Mouse (Mus musculus) CH12F3 (cell line): Measurements from ENCODE around the gene Eppin.

Experiments
- in situ Hi-C: fragments of 300-500 bp; cut with MboI; formaldehyde crosslinking; loops from 2 replicates; pipeline ENCODE4 v1.14.3; 2020; ENCODE audit warnings: low sequenced_read_pairs

Gene Eppin

DNA sequence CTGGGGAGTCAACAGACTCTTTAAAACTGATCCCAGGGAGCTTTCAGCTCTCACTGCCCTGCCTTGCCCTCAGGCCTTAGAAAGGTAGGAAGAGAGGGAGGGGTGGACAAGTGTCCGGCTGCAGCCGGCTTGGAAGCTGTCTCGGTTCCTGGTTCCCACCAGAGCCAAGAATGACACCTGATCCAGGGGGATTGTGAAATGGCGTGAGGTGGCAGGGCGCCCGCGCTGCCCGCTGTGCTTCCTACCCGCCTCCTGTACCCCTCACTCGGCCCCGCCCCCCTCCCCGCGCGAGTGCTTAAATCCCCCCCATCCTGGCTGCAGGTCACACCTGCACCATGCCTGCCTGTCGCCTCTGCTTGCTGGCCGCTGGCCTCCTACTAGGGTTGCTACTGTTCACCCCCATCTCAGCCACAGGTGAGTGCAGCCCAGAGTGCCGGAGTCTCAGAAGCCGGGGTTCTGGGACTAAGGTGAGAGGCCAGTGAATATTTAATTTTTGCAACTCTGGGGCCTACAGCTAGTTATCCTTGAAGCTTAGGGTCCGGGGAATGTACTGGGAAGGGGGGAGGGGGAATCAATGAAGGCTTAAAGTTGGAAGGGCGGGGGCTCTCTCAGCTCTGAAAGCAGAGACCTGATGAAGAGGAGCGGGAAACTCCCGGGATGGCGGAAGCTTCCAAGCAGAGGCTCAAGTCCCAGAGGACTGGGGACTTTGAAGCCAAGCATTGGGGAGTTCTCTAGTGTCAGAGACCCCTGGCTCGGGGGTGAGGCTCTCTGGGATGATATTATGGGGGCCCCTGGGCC, 30.8 kb downstream of the Eppin start, which contains the start of gene Wfdc2:
TSS of gene Wfdc2 (plus strand) at position 23 of the 798 bp plus-strand sequence.
- in situ Hi-C loops: no loop called here

DNA sequence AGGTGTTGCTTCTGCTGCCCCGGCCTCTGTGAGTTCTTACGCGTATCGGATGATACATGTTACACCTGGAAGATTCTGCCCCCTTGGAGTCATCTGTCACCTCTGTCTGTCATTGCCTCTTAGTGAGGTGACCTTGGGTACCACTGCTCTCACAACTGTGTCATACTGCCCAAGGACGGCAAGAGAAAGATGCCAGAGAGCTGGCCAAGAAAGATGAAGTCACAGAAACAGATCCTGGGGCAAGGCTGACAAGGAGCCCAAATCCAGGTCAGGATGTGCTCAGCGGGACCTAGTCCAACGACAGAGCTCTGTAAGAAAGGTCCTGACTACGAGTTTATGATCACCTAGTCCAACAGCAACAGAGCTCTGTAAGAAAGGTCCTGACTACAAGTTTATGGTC, 33.3 kb downstream of the Eppin start:
- in situ Hi-C loops: no loop called here

DNA sequence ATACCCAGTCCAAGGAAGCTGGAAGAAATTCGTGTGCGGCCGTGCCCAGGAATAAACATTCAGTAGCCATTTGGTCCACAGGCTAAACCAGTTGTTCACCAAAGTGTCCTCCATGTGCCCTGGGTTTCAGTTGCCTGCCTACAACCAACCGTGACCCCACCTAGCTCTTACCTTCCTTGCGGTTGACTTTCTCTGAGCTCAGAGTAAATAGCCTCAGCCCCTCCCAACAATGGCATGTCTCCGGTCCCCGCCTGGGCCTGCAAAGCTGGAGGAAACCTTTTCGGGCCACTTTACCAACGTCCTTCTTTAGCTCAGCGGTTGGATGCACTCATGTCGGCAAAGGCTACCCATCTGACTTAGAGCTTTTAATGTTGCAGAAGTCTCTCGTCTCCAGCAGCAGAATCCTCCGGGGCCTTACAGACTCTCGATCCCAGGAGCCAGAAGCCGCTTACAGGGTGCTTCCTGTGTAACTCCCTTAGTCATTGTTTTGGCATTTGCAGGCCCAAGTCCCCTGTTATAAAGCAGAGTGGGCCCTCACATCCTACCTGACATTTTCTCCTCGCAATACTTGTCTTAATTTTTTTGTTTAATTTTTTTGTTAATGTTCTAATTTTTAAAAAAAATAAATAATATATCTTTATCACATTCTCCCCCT, 34.3 kb downstream of the Eppin start:
- in situ Hi-C loops: no loop called here

DNA sequence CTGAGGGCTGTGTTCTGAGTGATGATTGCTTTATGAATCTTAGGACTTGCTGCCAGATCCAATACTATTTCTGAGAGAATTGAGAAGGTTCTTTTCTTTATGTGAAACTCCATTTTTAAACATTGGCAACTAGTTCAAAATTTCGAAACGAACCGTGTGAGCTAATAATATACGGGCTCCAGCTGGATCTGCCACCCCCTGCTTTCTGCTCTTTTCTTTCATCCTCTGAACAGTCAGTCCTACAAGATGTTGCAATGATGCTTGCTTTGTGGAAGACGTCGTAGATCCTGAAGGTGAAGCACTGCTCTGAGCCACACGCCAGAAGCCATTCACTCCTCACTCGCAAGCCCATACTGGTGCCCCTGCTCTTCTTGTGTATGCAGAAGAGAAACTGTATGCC, 35.0 kb downstream of the Eppin start:
- in situ Hi-C loops: no loop called here

DNA sequence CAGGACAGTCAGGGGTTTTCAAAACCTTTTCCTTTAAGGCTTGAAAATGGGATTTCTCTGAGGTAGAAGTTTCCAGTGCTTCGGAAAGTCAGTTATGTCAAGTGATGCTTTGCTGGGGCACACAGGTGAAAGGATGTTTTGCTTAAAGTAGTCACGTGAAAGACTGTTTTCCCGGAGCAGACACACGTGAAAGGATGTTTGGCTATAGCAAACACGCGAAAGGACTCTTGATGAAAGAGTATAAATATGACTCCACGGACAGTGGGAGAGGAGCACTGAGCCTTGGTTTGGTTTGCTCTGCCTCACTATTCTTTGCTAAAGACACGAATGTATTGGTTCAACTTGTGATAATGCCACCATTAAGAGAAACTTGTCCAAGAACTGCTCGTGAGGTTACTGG, 41.9 kb downstream of the Eppin start:
- in situ Hi-C loops: no loop called here

DNA sequence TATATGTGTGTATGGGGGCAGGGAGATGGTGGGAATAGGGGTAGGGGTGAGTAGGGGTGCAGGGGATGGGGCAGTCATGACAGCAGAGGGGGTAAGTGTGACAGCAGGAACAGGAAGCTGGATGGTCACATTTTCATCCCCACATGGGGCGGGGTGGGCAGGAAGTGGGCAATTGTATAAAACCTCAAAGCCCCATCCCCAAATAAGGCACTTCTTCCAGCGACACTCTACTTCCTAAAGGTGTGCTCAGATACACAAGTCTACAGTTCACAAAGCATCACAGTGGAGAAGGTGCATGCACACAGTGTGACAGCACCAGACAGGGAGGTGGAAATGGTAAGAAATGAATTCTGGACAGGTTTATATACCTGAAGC, 42.5 kb downstream of the Eppin start:
- in situ Hi-C loops: no loop called here

DNA sequence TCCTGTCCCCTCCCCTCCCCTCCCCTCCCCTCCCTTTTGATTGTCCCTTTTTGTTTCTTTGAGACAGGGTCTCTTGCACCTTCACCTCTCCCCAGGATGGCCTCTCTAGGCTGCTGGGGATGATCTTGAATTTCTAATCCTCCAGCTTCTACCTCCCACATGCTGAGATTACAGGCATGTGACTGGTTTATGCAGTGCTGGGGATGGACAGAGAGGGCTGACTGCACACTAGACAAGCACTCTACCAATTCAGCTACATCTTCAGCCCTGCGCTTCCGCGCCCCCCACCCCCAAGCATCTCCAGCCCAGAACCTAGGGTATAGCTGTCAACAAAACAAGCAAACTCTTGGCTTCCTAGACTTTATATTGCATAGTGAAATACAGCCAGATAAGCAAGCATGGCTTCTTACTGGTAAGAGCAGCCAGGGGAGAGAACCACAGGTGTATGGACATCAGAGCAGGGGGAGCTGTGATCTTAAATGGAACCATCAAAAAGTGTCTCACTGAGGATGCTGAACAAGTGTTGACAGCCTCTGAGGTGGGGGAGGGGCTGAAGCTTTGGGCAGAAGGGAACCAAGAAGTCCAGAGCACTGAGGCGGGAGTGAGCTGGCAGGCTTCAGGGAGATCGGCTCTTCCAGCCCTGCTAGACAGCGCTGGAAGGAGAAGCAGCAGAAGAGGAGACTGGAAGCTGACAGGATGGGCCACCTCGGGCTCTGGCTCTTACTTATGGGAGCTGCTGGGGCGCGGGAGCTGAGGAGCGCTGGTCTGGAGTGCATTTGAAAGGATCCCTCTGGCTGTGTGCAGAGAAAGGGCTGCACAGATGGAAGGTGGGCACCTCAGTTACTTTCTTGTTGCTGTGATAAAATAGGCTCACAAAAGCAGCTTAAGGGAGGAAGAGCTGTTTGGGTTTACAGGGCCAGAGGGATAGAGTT, 43.2 kb downstream of the Eppin start:
- in situ Hi-C loops: no loop called here

DNA sequence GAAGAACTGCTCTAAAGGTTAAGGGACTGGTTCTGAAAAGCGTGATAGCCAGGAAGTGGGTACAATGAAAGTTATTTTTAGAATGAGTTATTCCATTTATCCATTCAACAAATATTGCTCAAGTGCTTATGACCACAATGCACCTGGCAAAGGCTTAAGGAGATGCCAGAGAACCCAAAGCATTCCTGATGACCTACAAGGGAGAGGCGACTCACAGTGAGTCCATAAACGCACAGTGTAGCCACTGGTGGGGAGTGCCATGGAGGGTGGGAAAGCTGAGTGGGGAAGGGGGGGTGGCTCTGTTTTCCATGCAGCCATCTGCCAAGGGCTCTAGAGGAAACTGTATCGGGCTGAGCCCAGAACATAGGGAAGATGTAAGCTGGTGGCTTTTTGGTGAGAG, 44.1 kb downstream of the Eppin start:
- in situ Hi-C loops: no loop called here

DNA sequence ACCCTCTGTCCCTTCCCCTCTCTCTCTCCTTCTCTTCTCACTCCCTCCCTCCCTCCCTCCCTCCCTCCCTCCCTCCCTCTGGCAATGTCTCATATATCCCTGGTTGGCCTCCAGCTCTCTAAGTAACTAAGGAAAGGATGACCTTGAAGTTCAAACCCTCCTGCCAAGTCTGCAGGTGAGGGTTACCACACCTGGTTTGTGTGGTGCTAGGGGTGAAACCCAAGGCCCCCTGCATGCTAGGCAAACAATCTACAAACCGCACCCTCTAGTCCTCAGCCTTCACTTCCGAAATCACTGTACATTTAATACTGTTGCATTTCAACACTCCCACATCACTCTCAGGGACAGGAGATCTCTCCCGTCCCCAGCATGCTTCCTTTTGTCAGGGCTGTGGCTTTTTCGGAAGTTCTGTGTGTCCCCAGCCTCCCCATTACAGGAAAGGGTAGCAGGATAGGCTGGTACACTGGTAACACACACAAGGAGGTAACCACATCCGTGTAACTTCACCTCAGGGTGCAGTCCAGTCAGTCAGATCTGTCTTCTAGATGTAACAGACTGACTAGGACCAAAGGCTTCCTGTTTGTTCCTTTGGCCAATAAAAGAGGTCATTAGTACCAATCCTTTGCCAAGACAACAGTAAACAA, 48.8 kb downstream of the Eppin start:
- in situ Hi-C loops: no loop called here

DNA sequence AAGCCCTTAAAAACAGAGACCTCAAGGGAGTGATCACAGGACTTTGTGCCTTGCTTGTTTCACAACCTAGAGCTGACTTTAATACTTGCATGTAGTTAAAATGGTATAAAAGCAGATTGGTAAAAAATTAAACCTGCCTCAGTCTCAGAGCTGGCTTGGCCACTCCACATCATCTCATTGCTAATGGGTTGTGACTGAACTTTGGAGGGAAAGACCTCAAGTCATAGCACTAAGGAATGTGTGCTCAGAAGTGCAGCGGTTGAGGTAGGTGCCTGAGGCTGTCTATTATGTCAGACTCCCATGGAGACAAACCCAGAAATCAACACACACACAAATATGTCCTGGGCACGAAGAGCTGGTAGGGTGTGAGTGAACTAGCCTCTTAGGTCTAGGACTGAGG, 49.6 kb downstream of the Eppin start:
- in situ Hi-C loops: no loop called here

DNA sequence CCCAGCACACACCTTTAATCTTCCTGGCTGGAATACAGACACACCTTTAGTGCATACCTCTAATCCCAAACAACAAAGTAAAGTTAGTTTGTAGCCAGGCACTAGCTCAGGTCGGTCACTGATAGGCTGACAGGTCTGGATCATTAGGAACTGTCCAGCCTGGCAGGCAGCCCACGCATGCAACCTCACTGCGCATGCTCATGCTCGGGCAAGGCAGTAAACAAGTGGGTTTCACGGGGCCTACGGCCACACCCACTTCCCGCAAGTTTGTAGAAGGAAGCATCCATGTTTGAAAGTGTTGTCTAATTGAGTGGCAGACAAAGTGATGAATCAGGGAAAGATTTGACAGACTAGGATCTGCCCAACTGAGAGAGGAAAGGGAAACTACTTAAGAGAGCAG, 50.8 kb downstream of the Eppin start:
- in situ Hi-C loops: no loop called here

DNA sequence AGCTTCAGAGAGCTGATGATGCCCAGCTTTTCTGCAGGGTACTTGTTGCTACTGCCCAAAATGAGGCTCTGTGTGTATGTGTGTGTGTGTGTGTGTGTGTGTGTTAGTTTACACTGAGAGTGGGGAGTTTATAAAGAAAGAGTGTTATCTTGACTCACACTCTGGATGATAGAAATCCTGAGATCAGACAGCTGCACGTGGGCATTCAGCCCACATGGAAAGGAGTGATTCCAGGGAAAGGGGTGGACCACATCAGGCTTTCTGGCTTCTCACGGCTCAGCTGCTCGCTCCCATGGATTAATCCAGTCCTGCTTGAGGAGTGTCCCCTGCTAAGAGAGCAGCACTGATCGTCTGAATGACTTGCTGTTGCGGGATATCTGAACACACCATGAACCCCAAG, 51.3 kb downstream of the Eppin start:
- in situ Hi-C loops: no loop called here

DNA sequence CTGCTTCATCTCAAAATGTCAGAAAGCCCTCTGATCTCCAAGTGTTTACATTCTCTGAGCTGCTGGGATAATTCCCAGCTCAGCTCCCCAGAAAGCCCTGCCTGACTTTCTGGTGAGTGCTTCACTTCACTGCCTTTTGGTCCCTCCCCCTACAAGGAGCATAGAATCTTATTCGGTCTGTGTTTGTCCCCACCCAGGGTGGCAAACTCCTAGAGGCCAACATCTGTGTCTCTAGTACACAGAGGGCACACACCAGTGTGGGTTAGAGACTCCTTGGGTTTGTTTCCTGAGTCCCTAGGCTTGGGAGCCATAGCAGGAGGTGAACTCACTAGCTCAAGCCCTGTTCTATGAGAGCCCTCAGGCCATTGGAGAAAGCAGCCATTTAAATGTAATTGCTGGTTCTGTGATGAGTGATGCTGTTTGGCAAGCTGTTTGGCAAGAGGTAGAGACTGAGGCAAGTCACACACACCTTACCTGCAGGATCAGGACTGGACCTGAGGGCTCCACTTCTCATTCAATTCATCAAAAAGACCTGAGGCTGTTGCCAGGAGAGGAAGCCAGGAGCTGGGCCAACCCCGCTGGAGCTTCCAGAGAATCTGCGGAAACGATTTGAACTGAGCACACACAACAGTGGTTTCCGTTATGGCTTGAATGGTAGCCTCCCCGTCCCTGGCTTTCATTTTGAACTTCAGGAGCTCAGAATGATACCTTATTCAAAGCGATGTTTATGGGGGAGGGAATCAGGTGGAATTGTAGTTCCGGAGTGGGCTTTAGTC, 52.6 kb downstream of the Eppin start:
- in situ Hi-C loops: no loop called here
